Mouse (Mus musculus): Measurements from ENCODE around the gene Gm27179.
"Not testable (repeated sequence)": the region's sequence is repeated elsewhere in the genome, so short reads cannot be mapped to it uniquely, and the experiment has no call there.

GRCm38 (mm10) chr14:69545052-69545451 lies 32.7 kb upstream of the Gm27179 start:
- TF ChIP-seq CTCF, EP300 (IDR thresholded peaks at IDR 0.05; ENCODE audit: low read depth): not testable (repeated sequence)

Measured in heart, postnatal 0 days (tissue).